Mouse (Mus musculus): ENCODE data around the gene Nfam1. TPM values are rescaled to one million over a fixed set of nuclear protein-coding genes. Genes with fewer than 3 reads are reported as not detected.

The Nfam1 gene
- total and polyA plus RNA-seq, 2 experiments from 2014 or later: 0.38 to 1.2 TPM

- DNase-seq (ENCODE audit: low spot score) (no peak), ATAC-seq (ENCODE audit: insufficient read depth, low read depth) (no peak)
- TF ChIP-seq EP300 (IDR thresholded peaks at IDR 0.05; ENCODE audit: low read depth) (no peak), CTCF (IDR thresholded peaks at IDR 0.05; ENCODE audit: low read depth) (no peak)
- no peak overlapping the region for H3K9ac ChIP-seq (replicated peaks; ENCODE audit: low read depth, low read length)
- no peak overlapping the region for H3K27ac ChIP-seq (ENCODE audit: low read depth)
- no peak overlapping the region for H3K4me2 ChIP-seq (ENCODE audit: low read depth, low read length)
- 71% methylated on average over 8 of the region's 8 CpGs for WGBS
- 0 out of 2 replicates have a peak, but pooled peaks cover 6% of the 10 kb centered on the region for H3K4me1 ChIP-seq (ENCODE audit: control insufficient read depth, insufficient read depth)
- peaks cover 44% of the 10 kb centered on the region for H3K27me3 ChIP-seq (ENCODE audit: control insufficient read depth, insufficient read depth, low read length)
- H3K9me3 ChIP-seq (replicated peaks; ENCODE audit: control insufficient read depth, low read length): no peaks in the 10 kb centered on the region
- H3K4me3 ChIP-seq (ENCODE audit: low read depth, low read length): no peak overlapping the region
- H3K36me3 ChIP-seq (replicated peaks; ENCODE audit: control insufficient read depth, insufficient read depth, low read length): no peaks in the 10 kb centered on the region
These were observed 82.9 kb downstream of the Nfam1 start for GRCm38 (mm10) chr15:82950246-82950645.

DNA sequence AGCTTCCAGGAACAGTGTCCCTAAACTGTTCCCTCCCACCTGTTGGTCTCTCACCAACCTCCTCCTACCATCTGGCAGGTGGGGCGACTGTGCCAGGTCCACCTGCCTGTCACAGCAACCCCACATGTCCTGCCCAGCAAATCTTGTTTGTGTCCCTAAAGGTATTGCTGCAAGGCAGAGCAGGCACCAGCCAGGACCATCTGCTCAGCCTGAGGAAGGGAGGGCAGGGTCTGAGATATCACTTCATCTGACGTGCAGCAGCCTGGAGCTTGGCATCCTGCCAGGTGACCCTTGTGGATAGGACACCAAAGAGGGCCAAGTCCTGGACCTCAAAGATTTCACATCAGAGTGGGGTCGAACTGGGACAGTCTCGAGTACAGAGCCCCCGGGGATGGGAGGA lies 85.7 kb downstream of the Nfam1 start:
- no peak overlapping the region for H3K4me3 ChIP-seq (ENCODE audit: low read depth, low read length)
- H3K27me3 ChIP-seq (ENCODE audit: control insufficient read depth, insufficient read depth, low read length): peaks cover 33% of the 10 kb centered on the region
- WGBS: 67% methylated on average over 5 of the region's 5 CpGs
- no peak overlapping the region for H3K4me2 ChIP-seq (ENCODE audit: low read depth, low read length)
- DNase-seq (ENCODE audit: low spot score): no peak
- TF ChIP-seq EP300 (IDR thresholded peaks at IDR 0.05; ENCODE audit: low read depth): no peak
- TF ChIP-seq CTCF (IDR thresholded peaks at IDR 0.05; ENCODE audit: low read depth): no peak
- H3K9me3 ChIP-seq (replicated peaks; ENCODE audit: control insufficient read depth, low read length): no peaks in the 10 kb centered on the region
- H3K9ac ChIP-seq (replicated peaks; ENCODE audit: low read depth, low read length): no peak overlapping the region
- no peak for ATAC-seq (ENCODE audit: insufficient read depth, low read depth)
- no peak overlapping the region for H3K27ac ChIP-seq (ENCODE audit: low read depth)
- no peaks in the 10 kb centered on the region for H3K36me3 ChIP-seq (replicated peaks; ENCODE audit: control insufficient read depth, insufficient read depth, low read length)
- H3K4me1 ChIP-seq (ENCODE audit: control insufficient read depth, insufficient read depth): 0 out of 2 replicates have a peak, but pooled peaks cover 5% of the 10 kb centered on the region

DNA sequence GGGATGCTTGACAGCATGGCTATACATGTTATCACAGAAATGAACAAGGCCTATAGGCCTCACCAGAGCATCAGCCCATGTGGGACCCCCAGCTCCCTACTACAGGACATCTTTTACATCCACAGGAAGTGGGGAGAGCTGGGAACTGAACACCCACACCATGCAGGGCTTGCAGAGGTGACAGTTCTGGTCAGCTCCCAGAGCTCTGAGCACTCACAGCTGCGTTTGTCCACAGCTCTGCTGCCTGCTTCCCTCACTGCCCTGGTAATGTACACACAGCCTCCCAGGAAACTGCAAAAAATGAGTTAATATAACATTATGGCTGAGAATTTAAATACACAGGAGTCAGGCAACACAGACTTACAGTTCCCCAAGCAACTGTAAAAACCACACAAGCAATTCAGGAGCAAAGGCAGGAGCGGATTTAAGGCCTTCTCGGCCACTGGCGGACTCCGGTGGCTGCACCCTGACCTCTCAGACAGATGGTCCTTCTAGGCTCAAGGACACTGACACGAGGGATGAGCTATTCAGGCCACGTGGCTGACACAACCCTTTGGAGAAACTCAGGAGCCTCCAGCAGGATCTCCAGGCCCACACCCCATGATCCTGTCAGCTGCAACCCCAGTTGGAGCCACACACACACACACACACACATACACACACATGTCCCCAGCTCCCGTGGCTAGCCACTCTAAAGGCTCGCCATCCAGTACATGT lies 88.5 kb downstream of the Nfam1 start:
- WGBS: 83% methylated on average over 9 of the region's 9 CpGs

More for the DNA sequence above, 88.5 kb downstream of the Nfam1 start:
- TF ChIP-seq EP300 (IDR thresholded peaks at IDR 0.05; ENCODE audit: low read depth) (no peak), CTCF (IDR thresholded peaks at IDR 0.05; ENCODE audit: low read depth) (no peak)
- Histone ChIP-seq H3K27me3 (ENCODE audit: control insufficient read depth, insufficient read depth, low read length) (peaks cover 31% of the 10 kb centered on the region; the same call in 1 of the 2 replicates), H3K4me2 (ENCODE audit: low read depth, low read length) (no peak overlapping the region), H3K9me3 (replicated peaks; ENCODE audit: control insufficient read depth, low read length) (no peaks in the 10 kb centered on the region), H3K9ac (replicated peaks; ENCODE audit: low read depth, low read length) (no peak overlapping the region; the same call in 1 of the 2 replicates), H3K4me1 (ENCODE audit: control insufficient read depth, insufficient read depth) (no peaks in the 10 kb centered on the region), H3K27ac (ENCODE audit: low read depth) (no peak overlapping the region), H3K4me3 (ENCODE audit: low read depth, low read length) (no peak overlapping the region), H3K36me3 (replicated peaks; ENCODE audit: control insufficient read depth, insufficient read depth, low read length) (no peaks in the 10 kb centered on the region)
- DNase-seq (ENCODE audit: low spot score) (no peak), ATAC-seq (ENCODE audit: insufficient read depth, low read depth) (no peak)

Small RNAs within 50 kb of the gene (microRNA-seq; reads per million reads assigned to microRNA genes)
- 5.4 reads per million, percentile 22 among the genes with 10 or more reads in this experiment for gene Mir3080

Other genes with a start within 250 kb of the Nfam1 start
- gene Cyp2d26, start 239.0 kb downstream of the Nfam1 start, total RNA-seq (2014; rRNA removed; ENCODE audit: low replicate concordance): not detected in 2 replicates
- gene Cyp2d26, start 239.0 kb downstream of the Nfam1 start, polyA plus RNA-seq (2015; fragmentation: Nextera tagmentation; extraction: Ambion mirVana): not detected in 2 replicates
- gene Tcf20, start 45.4 kb downstream of the Nfam1 start, total RNA-seq (2014; rRNA removed; ENCODE audit: low replicate concordance): 36.7 and 43.6 TPM in 2 replicates
- gene Tcf20, start 45.4 kb downstream of the Nfam1 start, polyA plus RNA-seq (2015; fragmentation: Nextera tagmentation; extraction: Ambion mirVana): 3.0 TPM in 2 replicates
- 80.4 and 110 TPM in 2 replicates for gene Serhl, start 56.2 kb upstream of the Nfam1 start, total RNA-seq (2014; rRNA removed; ENCODE audit: low replicate concordance)
- gene Serhl, start 56.2 kb upstream of the Nfam1 start, polyA plus RNA-seq (2015; fragmentation: Nextera tagmentation; extraction: Ambion mirVana): 81.6 and 84.0 TPM in 2 replicates
- 116 and 121 TPM in 2 replicates for gene Rrp7a, start 89.5 kb upstream of the Nfam1 start, total RNA-seq (2014; rRNA removed; ENCODE audit: low replicate concordance)
- 24.6 and 26.2 TPM in 2 replicates for gene Rrp7a, start 89.5 kb upstream of the Nfam1 start, polyA plus RNA-seq (2015; fragmentation: Nextera tagmentation; extraction: Ambion mirVana)
- 60.4 and 63.6 TPM in 2 replicates for gene Poldip3, start 116.1 kb upstream of the Nfam1 start, total RNA-seq (2014; rRNA removed; ENCODE audit: low replicate concordance)
- 36.4 and 38.3 TPM in 2 replicates for gene Poldip3, start 116.1 kb upstream of the Nfam1 start, polyA plus RNA-seq (2015; fragmentation: Nextera tagmentation; extraction: Ambion mirVana)
- 125 and 166 TPM in 2 replicates for gene Cyb5r3, start 139.3 kb upstream of the Nfam1 start, total RNA-seq (2014; rRNA removed; ENCODE audit: low replicate concordance)
- 113 and 117 TPM in 2 replicates for gene Cyb5r3, start 139.3 kb upstream of the Nfam1 start, polyA plus RNA-seq (2015; fragmentation: Nextera tagmentation; extraction: Ambion mirVana)
- 3.0 and 3.2 TPM in 2 replicates for gene A4galt, start 218.5 kb upstream of the Nfam1 start, total RNA-seq (2014; rRNA removed; ENCODE audit: low replicate concordance)
- gene A4galt, start 218.5 kb upstream of the Nfam1 start, polyA plus RNA-seq (2015; fragmentation: Nextera tagmentation; extraction: Ambion mirVana): 1.6 and 2.0 TPM in 2 replicates